Mouse (Mus musculus) hindbrain, embryonic 14.5 days (tissue): ENCODE results near the gene Ccdc88b. TPM values are rescaled to one million over a fixed set of nuclear protein-coding genes. Genes with fewer than 3 reads are reported as not detected.

Source experiments
- ATAC-seq: fragments of 200-750 bp; cut with Nextera tagmentation; 2 replicates; pipeline ENCODE4 v1.8.0; 2017; ENCODE audit warnings: moderate number of reproducible peaks, mild to moderate bottlenecking, moderate TSS enrichment, moderate library complexity; ENCODE audit not compliant: low FRiP score
- DNase-seq: peaks from one replicate; pipeline ENCODE4 v3.0.0-alpha.2; 2015; ENCODE audit warnings: low spot score
- H3K27ac ChIP-seq: fragments of 300-500 bp; sonication (generic); 2 replicates; pipeline ENCODE4 v1.5.1; 2014; ENCODE audit warnings: mild to moderate bottlenecking, moderate library complexity
- H3K27me3 ChIP-seq: fragments of 300-500 bp; sonication (generic); 2 replicates; pipeline ENCODE4 v1.6.1; 2014; ENCODE audit warnings: mild to moderate bottlenecking, low read length, mixed read lengths; ENCODE audit not compliant: control insufficient read depth, insufficient read depth
- H3K36me3 ChIP-seq: fragments of 300-500 bp; sonication (generic); replicated peaks from 2 replicates; pipeline ENCODE4 v1.6.1; 2014; ENCODE audit not compliant: control insufficient read depth, insufficient read depth
- H3K4me1 ChIP-seq: fragments of 300-500 bp; sonication (generic); replicated peaks from 2 replicates; pipeline ENCODE4 v1.6.1; 2014; ENCODE audit warnings: antibody characterized with exemption, low read length, mixed read lengths; ENCODE audit not compliant: control insufficient read depth, insufficient read depth
- H3K4me2 ChIP-seq: fragments of 300-500 bp; sonication (generic); replicated peaks from 2 replicates; pipeline ENCODE4 v1.6.1; 2014; ENCODE audit warnings: mild to moderate bottlenecking, moderate library complexity
- H3K4me3 ChIP-seq: fragments of 300-500 bp; sonication (generic); replicated peaks from 2 replicates; pipeline ENCODE4 v1.5.1; 2014; ENCODE audit warnings: mild to moderate bottlenecking, low read length
- H3K9ac ChIP-seq: fragments of 300-500 bp; sonication (generic); 2 replicates; pipeline ENCODE4 v1.6.1; 2014
- H3K9me3 ChIP-seq: fragments of 300-500 bp; sonication (generic); 2 replicates; pipeline ENCODE4 v1.6.1; 2016; ENCODE audit warnings: low read length; ENCODE audit not compliant: control insufficient read depth
- WGBS: fragments of 180-500 bp; shearing (Covaris S2); extraction: QIAGEN DNeasy Blood & Tissue Kit; methylation state at CpG from one replicate; pipeline ENCODE4 v1.1.7; 2014; 5-methylcytosine and 5-hydroxymethylcytosine counted together
- polyA plus RNA-seq: library from polyadenylated mRNA; unstranded; fragments of >200 nt; fragmentation: Nextera tagmentation; extraction: Ambion mirVana; gene quantifications from 2 replicates; pipeline ENCODE4 v1.2.1, GENCODE M21; 2014

Ccdc88b gene
- polyA plus RNA-seq, 1 experiment from 2014 or later, result 0.48 TPM

DNA sequence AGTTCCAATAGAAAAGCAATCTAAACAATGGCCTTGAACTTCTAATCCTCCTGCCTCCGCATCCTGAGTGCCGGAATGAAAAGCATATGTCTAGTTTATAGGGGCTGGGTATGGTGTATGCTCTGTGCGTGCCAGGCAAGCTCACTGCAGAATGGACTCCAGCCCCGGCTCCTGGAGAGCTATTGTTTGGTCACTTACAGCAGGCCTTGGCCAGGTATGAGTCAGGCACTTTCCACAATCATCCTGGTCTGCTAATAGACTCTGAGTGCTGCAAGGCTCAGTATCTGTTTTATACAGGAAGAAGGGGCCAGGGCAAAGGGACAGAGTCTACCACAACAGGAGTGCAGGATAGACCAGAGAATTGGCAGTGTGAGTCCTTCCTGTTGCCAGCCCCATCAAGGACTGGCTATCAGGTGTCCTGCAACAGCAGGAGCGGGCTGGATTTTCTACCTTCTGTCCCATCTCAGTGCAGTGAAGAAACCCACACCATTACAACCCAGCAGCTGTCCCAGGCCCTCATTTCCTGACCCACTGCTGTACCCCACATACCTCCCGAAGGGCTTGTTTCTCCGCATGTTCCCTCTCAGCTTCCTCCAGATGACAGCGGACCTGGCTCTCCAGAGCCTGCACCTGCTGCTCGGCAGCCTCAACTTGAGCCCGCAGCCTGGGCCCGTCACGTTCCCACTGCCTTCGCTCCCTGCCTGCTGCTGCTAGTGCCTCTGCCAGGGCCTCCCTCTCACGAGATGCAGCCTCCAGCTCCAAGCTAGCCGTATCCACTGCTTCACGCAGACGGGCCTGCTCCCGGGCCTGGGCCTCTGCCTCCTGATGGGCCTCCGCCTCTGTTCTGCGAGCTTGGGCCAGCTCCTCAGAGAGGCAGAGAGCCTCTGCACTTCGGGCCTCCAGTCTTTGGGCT lies 5.4 kb downstream of the Ccdc88b start:
- ATAC-seq (no peak), DNase-seq (no peak)
- Histone ChIP-seq H3K4me2 (no peak overlapping the region), H3K27me3 (peaks cover 32% of the 10 kb centered on the region), H3K4me1 (peaks cover 16% of the 10 kb centered on the region), H3K36me3 (no peaks in the 10 kb centered on the region), H3K4me3 (no peak overlapping the region), H3K27ac (no peak overlapping the region), H3K9ac (no peak overlapping the region), H3K9me3 (no peaks in the 10 kb centered on the region)
- 71% methylated on average over 21 of the region's 21 CpGs for WGBS

DNA sequence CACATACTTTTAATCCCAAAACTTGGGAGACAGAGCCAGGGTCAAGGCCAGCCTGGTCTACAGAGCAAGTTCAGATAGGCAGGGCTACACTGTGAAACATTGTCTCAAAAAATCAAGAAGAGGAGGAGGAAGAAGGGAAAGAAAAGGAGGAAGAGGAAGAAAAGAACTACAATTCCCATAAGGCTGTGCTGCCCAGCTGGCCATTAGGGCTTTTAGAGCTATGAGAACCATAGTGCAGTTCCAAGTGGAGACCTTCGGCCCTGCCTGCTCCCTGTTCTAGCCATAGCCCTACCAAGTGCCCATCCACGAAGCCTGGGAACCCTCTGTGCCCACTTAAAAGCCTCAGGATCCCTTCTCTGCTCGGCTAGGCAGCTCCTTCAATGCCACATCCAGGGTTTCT lies 6.5 kb downstream of the Ccdc88b start:
- ATAC-seq (no peak), DNase-seq (no peak)
- Histone ChIP-seq H3K9me3 (no peaks in the 10 kb centered on the region), H3K27ac (no peak overlapping the region), H3K4me3 (no peak overlapping the region), H3K27me3 (peaks cover 43% of the 10 kb centered on the region), H3K9ac (no peak overlapping the region), H3K4me2 (no peak overlapping the region), H3K36me3 (no peaks in the 10 kb centered on the region), H3K4me1 (peaks cover 16% of the 10 kb centered on the region)
- 80% methylated on average over 3 of the region's 3 CpGs for whole genome bisulfite sequencing

DNA sequence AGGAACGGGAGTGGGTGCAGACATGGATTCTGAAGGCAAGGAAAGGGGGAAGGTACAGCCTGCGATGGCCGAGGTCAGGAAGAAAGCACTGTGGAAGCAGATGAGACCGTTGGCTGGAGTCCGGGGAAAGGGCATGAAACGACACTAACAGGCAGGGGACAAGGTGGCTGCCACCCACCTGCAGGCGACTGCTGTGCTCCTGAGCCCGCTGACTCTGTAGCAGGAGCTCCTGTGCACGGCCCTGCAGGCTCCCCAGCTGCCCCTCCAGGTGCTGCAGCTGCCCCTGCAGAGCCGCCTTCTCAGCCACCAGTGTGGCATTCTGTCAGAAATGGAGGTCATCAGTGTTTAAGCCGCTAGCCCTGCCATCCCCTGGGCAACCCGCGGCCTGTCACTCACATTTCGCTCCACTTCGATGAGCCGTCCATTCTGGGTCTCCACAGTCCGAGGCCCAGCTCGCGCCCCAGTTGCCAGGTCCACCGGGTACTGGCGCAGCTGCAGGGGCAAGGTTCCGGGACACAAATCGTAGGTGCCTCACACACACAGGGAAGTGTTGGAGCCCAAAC lies 8.4 kb downstream of the Ccdc88b start:
- peaks cover 7% of the 10 kb centered on the region; the same call in 1 of the 2 replicates for H3K4me1 ChIP-seq
- H3K4me2 ChIP-seq, result no peak overlapping the region
- no peak for DNase-seq
- no peak overlapping the region for H3K27ac ChIP-seq
- no peaks in the 10 kb centered on the region for H3K9me3 ChIP-seq
- 68% methylated on average over 23 of the region's 23 CpGs for WGBS
- no peaks in the 10 kb centered on the region for H3K36me3 ChIP-seq
- ATAC-seq, result no peak
- H3K4me3 ChIP-seq, result no peak overlapping the region
- H3K9ac ChIP-seq, result no peak overlapping the region
- peaks cover 43% of the 10 kb centered on the region for H3K27me3 ChIP-seq

DNA sequence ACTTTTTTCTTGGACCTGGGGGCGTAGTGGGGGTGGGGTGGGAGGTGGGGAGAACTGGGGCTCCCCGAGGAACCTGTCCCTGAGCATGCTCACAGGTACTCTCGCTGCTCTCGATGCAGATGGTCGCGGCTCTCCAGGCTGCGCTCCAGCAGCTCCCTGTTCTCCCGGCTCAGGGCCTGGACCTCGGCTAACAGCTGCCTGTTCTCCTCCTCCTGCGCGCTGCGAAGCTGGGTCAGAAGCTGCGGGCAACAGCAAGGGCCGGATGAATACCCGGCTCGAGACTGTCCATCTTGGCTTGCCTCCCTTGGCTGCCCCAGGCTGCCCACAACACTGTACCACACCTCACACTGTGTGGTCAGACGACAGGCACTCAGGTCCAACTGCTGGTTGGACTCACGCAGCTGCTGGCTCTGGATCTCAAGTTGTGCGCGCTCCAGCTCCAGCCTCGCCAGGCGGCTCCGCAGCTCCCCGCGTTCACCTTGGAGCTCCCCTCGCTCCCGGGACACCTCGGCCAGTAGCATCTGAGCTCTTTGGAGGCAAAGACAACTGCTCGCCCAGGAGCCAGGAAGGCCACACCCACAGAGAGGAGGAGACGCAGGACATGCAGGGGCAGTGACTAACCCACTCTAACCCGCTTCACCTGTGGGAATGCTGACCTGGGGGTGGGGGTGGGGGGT lies 10.0 kb downstream of the Ccdc88b start:
- no peak for DNase-seq
- H3K4me3 ChIP-seq, result peak overlapping the region; percentile 12

DNA sequence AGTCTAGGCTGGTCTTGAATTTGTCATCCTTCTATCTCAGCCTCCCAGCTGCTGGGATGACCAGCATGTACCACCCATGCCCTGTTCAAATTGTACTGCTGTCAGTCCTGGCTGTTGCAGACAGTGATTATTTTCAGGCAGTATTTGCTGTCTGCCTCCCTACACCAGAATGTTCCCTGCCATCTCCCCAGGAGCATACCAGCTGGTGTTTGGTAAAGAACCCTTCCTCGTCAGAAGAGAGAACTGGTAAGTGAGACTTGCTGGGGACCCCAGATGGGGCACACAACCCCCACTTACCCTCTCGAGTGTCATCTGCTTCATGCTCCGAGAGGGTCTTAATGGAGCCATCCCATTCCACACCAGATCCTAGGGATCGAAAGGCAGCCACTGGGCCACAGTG lies 12.0 kb downstream of the Ccdc88b start:
- Histone ChIP-seq H3K4me3 (no peak overlapping the region), H3K27me3 (peaks cover 56% of the 10 kb centered on the region), H3K9ac (no peak overlapping the region), H3K27ac (no peak overlapping the region), H3K4me2 (no peak overlapping the region), H3K9me3 (no peaks in the 10 kb centered on the region), H3K36me3 (no peaks in the 10 kb centered on the region), H3K4me1 (peaks cover 7% of the 10 kb centered on the region; the same call in 1 of the 2 replicates)
- 77% methylated on average over 4 of the region's 4 CpGs for WGBS
- ATAC-seq (no peak), DNase-seq (no peak)

More for the DNA sequence above, 10.0 kb downstream of the Ccdc88b start:
- Histone ChIP-seq H3K36me3 (no peaks in the 10 kb centered on the region), H3K27ac (no peak overlapping the region), H3K4me1 (peaks cover 7% of the 10 kb centered on the region; the same call in 1 of the 2 replicates), H3K27me3 (peaks cover 40% of the 10 kb centered on the region), H3K4me2 (peak overlapping the region; percentile 43), H3K9me3 (no peaks in the 10 kb centered on the region), H3K9ac (peak overlapping the region; percentile 30; the same call in 1 of the 2 replicates)
- ATAC-seq, result no peak
- 3% methylated on average over 31 of the region's 31 CpGs for WGBS

DNA sequence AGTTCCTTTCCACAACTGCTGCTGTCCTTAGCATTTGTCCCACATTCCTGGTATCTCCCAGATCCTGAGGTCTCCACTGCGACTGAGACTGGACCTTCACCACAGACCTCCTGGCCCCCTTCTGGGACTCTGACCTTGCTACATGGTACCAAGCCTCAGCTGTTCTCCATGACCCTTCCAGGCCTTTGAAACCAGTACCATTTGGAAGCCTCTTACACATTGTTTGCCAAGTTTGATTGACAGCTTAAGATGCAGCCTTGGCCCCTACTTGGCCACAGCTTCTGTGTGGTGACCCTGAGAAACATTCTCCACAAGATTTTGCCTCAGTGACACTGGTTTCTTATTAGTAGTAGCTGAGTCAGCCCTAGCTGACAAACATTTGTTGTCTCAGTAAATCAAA lies 15.7 kb downstream of the Ccdc88b start:
- Histone ChIP-seq H3K4me3 (no peak overlapping the region), H3K27me3 (peaks cover 58% of the 10 kb centered on the region)
- WGBS, result 47% methylated on average over 1 of the region's 1 CpGs

DNA sequence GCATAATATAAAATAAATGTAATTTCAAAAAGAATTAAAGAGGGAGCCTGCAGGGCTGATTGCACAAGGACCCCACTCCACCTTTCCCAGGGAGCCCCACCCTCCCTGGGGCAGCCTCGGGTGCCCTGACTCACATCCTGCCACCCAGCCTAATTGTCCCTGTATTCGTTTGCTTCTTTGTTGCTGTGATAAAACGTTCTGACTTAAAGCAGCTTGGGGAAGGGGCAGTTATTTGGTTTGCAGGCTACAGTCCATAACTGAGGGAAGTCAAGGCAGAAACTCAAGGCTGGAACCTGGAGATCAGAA lies 16.8 kb downstream of the Ccdc88b start:
- WGBS, result 29% methylated on average over 3 of the region's 3 CpGs

More for the DNA sequence above, 15.7 kb downstream of the Ccdc88b start:
- H3K27ac ChIP-seq, result no peak overlapping the region
- ATAC-seq (no peak), DNase-seq (no peak)
- no peaks in the 10 kb centered on the region for H3K36me3 ChIP-seq
- H3K4me1 ChIP-seq, result 0 out of 2 replicates have a peak, but pooled peaks cover 11% of the 10 kb centered on the region
- no peak overlapping the region for H3K4me2 ChIP-seq
- no peaks in the 10 kb centered on the region for H3K9me3 ChIP-seq
- H3K9ac ChIP-seq, result no peak overlapping the region

DNA sequence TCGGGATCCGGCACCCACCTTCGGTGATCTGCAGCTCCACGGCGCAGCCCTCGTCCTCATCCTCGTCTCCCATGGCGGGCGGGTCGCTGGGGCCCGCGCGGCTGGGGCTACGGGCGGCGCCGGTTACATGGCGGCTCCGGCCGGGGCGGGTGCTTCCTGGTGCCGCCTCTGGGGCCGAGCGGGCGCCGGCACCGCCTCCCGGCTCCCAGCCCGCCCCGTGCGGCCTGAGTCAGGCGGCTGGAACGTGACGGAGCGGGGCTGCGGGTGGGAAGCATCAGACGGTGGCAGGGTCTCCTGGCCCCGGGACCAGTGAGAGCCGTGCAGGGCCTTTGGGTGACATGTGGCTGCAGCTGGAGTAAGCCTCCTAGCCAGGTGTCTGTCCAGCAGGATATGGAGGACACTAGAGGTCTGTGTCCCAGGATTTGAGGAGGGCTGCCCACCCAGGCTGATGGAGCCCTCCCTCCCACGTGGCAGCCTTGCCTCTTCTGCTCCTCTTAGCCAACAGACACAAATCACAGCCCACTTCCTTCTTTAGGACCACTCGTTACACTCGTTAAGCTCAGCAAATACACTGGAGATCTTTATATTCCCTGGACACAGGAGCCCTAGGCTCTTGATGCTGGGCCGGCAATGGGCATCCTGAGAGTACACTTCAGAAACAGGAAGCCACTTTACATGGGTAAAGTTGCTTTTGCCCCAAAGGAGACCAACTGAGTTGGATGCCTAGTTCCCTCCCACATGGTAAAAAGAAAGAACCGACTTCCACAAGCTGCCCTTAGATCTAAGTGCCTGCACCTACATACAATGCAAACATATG lies 17.3 kb downstream of the Ccdc88b start, which contains the start of gene Rps6ka4:
Rps6ka4 (minus strand) TSS at position 162 of the 817 bp plus-strand sequence.
- Histone ChIP-seq H3K27ac (no peak within 1 kb of the TSS), H3K9me3 (no peaks in the 10 kb centered on the region), H3K4me1 (0 out of 2 replicates have a peak, but pooled peaks cover 11% of the 10 kb centered on the region), H3K4me3 (peak within 1 kb of the TSS; percentile 55), H3K27me3 (peaks cover 42% of the 10 kb centered on the region), H3K4me2 (peak within 1 kb of the TSS; percentile 85), H3K9ac (peak within 1 kb of the TSS; percentile 63), H3K36me3 (no peaks in the 10 kb centered on the region)
- ATAC-seq, result peak; percentile 72
- 2% methylated on average over 44 of the region's 44 CpGs for WGBS
- DNase-seq, result peak; percentile 56

More for the DNA sequence above, 16.8 kb downstream of the Ccdc88b start:
- Histone ChIP-seq H3K4me3 (no peak overlapping the region), H3K9me3 (no peaks in the 10 kb centered on the region), H3K4me1 (0 out of 2 replicates have a peak, but pooled peaks cover 11% of the 10 kb centered on the region), H3K36me3 (no peaks in the 10 kb centered on the region), H3K27me3 (peaks cover 47% of the 10 kb centered on the region), H3K27ac (no peak overlapping the region), H3K4me2 (no peak overlapping the region), H3K9ac (no peak overlapping the region)
- no peak for DNase-seq
- ATAC-seq, result no peak
